Mouse (Mus musculus) gastrocnemius, adult 2 months (tissue): Measurements from ENCODE around the gene Xrcc3. TPM values are rescaled to one million over a fixed set of nuclear protein-coding genes. Genes with fewer than 3 reads are reported as not detected.
A peak's percentile ranks its signal among the peaks of the same experiment; 100 is the strongest.

Experiments used
- DNase-seq: peaks from one replicate; pipeline ENCODE4 v3.0.0; 2022
- H3K27ac ChIP-seq: fragments of 200-600 bp; 2 replicates; pipeline ENCODE4 v1.8.1; 2022; ENCODE audit warnings: mild to moderate bottlenecking
- H3K4me3 ChIP-seq: fragments of 200-600 bp; 2 replicates; pipeline ENCODE4 v1.8.1; 2022; ENCODE audit warnings: mild to moderate bottlenecking, moderate library complexity
- CTCF ChIP-seq: fragments of 200-600 bp; IDR thresholded peaks from 2 replicates; pipeline ENCODE4 v1.8.1; 2022; ENCODE audit warnings: antibody characterized with exemption, mild to moderate bottlenecking, moderate library complexity
- intact Hi-C: fragments of 180-260 bp; cut with DNase I; formaldehyde crosslinking; loops from one replicate; pipeline ENCODE4 v1.15.1; 2025
- total RNA-seq, 2 experiments: library from RNA; stranded (reverse); gene quantifications; 2 replicates each; pipeline ENCODE4 v1.2.3; 2021

Xrcc3 gene
- total RNA-seq, 2 experiments from 2014 or later: 0.47 TPM; not detected in 1

- no peak overlapping the region for H3K27ac ChIP-seq
- DNase-seq: no peak
- intact Hi-C loops: no loop called here
- TF ChIP-seq CTCF: no peak
- no peak overlapping the region for H3K4me3 ChIP-seq
These were observed 19.0 kb upstream of the Xrcc3 start for GRCm38 (mm10) chr12:111832643-111833042.

- DNase-seq: no peak
- intact Hi-C loops: no loop called here
- no peak for TF ChIP-seq CTCF
- Histone ChIP-seq H3K4me3 (no peak overlapping the region), H3K27ac (no peak overlapping the region)
These were observed 16.7 kb upstream of the Xrcc3 start for GRCm38 (mm10) chr12:111830375-111830774.

DNA sequence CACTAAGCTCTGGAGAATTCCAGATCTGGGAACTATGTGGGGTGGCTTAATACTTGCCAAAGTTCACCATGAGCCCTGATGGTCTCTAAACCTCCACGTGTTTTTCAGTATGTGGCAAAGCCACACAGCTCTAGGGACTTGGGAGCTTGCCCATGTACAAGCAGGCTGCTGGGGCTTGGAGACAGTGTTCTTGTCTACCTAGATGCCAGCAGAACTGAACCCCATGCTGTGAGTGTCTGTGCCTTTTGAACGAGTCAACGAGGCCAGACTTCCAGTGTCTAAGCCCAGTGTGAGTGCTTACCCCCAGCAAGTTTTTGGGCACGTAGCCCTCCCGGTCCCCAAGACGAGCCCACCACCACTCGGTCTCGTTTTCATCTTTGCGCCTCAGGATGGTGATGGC, 16.3 kb upstream of the Xrcc3 start:
- Histone ChIP-seq H3K27ac (no peak overlapping the region), H3K4me3 (no peak overlapping the region)
- intact Hi-C loops: no loop called here
- no peak for TF ChIP-seq CTCF
- no peak for DNase-seq

GRCm38 (mm10) chr12:111829447-111829846, 15.8 kb upstream of the Xrcc3 start:
- no peak for TF ChIP-seq CTCF
- no peak overlapping the region for H3K27ac ChIP-seq
- DNase-seq: no peak
- intact Hi-C loops: no loop called here
- no peak overlapping the region for H3K4me3 ChIP-seq

- Histone ChIP-seq H3K4me3 (no peak overlapping the region), H3K27ac (no peak overlapping the region)
- no peak for TF ChIP-seq CTCF
- intact Hi-C loops: no loop called here
- peak; percentile 18 for DNase-seq
These were observed 13.9 kb upstream of the Xrcc3 start for GRCm38 (mm10) chr12:111827556-111827955.

DNA sequence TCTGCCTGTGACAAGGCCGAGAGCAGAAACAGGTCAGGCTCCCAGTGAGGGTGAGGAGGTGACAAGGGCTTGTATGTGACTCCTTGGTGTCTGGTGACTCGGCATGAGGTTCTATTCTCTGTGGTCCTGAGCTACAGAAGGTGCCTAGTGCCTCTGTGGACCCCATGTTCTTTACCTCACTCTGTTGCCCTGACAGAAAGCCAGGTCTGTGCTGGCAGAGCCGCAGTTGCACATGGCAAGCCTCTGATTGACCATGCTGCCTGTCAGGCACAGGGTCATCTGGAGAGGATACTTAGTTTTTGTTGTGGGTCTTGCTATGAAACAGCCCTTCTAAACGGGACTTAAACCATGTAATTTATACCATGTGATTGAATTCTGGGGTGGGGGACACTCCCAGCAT, 8.3 kb upstream of the Xrcc3 start:
- no peak for DNase-seq
- TF ChIP-seq CTCF: no peak
- peak overlapping the region; percentile 62; the same call in 1 of the 2 replicates for H3K27ac ChIP-seq
- H3K4me3 ChIP-seq: no peak overlapping the region
- intact Hi-C loops: no loop called here

GRCm38 (mm10) chr12:111820708-111821107, 7.0 kb upstream of the Xrcc3 start:
- DNase-seq: no peak
- no peak overlapping the region for H3K4me3 ChIP-seq
- no peak for TF ChIP-seq CTCF
- intact Hi-C loops: no loop called here
- no peak overlapping the region for H3K27ac ChIP-seq

GRCm38 (mm10) chr12:111819936-111820335, 6.3 kb upstream of the Xrcc3 start:
- intact Hi-C loops: loop anchor here (10.0 kb wide), 1 partner anchor 1005 kb away; the partner anchor contains the start of gene Cdca4
- H3K27ac ChIP-seq: no peak overlapping the region
- DNase-seq: no peak
- H3K4me3 ChIP-seq: no peak overlapping the region
- TF ChIP-seq CTCF: no peak

GRCm38 (mm10) chr12:111817991-111818390, 4.3 kb upstream of the Xrcc3 start:
- no peak for TF ChIP-seq CTCF
- H3K27ac ChIP-seq: peak overlapping the region; percentile 57
- no peak for DNase-seq
- H3K4me3 ChIP-seq: no peak overlapping the region
- intact Hi-C loops: loop anchor here (10.0 kb wide), 1 partner anchor 1007 kb away; the partner anchor contains the start of gene Cdca4

GRCm38 (mm10) chr12:111816967-111817366, 3.3 kb upstream of the Xrcc3 start:
- DNase-seq: no peak
- peak overlapping the region; percentile 88 for H3K4me3 ChIP-seq
- no peak for TF ChIP-seq CTCF
- intact Hi-C loops: loop anchor here (10.0 kb wide), 1 partner anchor 1008 kb away; the partner anchor contains the start of gene Cdca4
- peak overlapping the region; percentile 51; the same call in 1 of the 2 replicates for H3K27ac ChIP-seq

GRCm38 (mm10) chr12:111816528-111816927, 2.9 kb upstream of the Xrcc3 start:
- peak; percentile 56 for DNase-seq
- intact Hi-C loops: loop anchor here (10.0 kb wide), 1 partner anchor 1008 kb away; the partner anchor contains the start of gene Cdca4
- TF ChIP-seq CTCF: no peak
- Histone ChIP-seq H3K27ac (peak overlapping the region; percentile 51), H3K4me3 (peak overlapping the region; percentile 88)

DNA sequence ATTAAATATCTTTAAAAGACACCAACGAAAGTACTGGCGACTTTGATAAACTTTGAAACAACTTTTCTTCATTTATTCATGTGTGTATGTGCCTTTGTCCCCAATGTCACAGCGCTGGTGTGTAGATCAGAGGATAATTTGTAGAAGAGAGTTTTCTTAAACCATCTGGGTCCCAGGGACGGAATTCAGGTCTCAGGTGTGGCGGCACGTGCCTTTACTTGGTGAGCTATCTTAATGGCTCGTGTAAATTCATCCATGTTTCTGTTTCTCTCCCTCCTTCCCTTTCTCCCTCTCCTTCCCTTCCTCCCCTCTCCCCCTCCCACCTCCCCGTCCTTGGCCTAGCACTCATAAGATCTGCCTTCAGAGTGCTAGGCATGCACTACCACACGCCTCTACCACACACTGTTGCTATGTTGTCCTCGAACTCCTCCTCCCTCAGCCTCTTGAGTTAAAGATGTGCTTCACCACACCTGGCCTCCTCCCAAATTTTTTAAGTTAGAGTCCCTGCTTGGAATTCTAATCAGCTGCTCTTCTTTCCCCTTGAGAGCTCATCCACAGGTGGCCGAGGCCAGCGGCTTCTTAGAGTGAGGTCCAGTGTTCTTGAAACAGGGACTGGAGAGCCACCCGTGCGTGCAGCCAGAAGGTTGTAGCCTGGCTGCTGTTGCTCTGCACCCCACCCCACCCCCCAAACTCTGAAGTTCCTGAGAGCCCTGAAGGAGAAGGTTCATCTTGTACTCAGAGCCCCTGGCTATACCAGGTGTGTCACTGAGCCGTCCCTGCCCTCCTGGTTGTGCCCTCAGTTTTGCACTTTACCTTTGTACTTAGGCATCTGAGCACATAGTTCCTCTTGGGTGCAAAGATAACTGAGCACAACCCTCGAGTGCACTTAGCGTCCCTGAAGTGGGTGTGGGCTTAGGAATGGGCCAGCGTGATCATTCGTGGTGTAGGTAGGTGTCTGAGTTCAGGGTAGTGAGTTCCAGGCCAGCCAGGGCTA, 1.4 kb upstream of the Xrcc3 start:
- H3K27ac ChIP-seq: peak overlapping the region; percentile 96
- intact Hi-C loops: loop anchor here (10.0 kb wide), 1 partner anchor 1010 kb away; the partner anchor contains the start of gene Cdca4

GRCm38 (mm10) chr12:111813111-111813765, 435 bp downstream of the Xrcc3 start:
- peak overlapping the region; percentile 76 for H3K27ac ChIP-seq
- DNase-seq: peak; percentile 47
- intact Hi-C loops: loop anchor here (10.0 kb wide), 1 partner anchor 1012 kb away; the partner anchor contains the start of gene Cdca4

More for the DNA sequence above, 1.4 kb upstream of the Xrcc3 start:
- no peak for DNase-seq
- peak overlapping the region; percentile 88 for H3K4me3 ChIP-seq
- no peak for TF ChIP-seq CTCF

More at GRCm38 (mm10) chr12:111813111-111813765, 435 bp downstream of the Xrcc3 start:
- no peak for TF ChIP-seq CTCF
- peak overlapping the region; percentile 88 for H3K4me3 ChIP-seq
